Mouse (Mus musculus): ENCODE data around the gene Dock4. TPM values are rescaled to one million over a fixed set of nuclear protein-coding genes. Genes with fewer than 3 reads are reported as not detected.
"Not testable (repeated sequence)": the region's sequence is repeated elsewhere in the genome, so short reads cannot be mapped to it uniquely, and the experiment has no call there.

Dock4 gene
- total RNA-seq, 2 experiments from 2014 or later, result 86.1 to 86.3 TPM

GRCm38 (mm10) chr12:40832157-40832556 is 386.4 kb downstream of the Dock4 start:
- DNase-seq (ENCODE audit: low spot score in 2 of 2), result peak; percentile 64 to 83
- intact Hi-C loops (cut with DNase I), result loop anchor here (5.0 kb wide), 1 partner anchor 575 kb away; no protein-coding TSS in a partner anchor

- intact Hi-C loops (cut with DNase I), result no loop called here
- DNase-seq (ENCODE audit: low spot score in 2 of 2), result no peak
Measured at GRCm38 (mm10) chr12:40836924-40837323, 391.2 kb downstream of the Dock4 start.

GRCm38 (mm10) chr12:40837597-40838337 is 392.0 kb downstream of the Dock4 start:
- DNase-seq (ENCODE audit: low spot score in 2 of 2), result peak; percentile 82 to 87
- intact Hi-C loops (cut with DNase I), result no loop called here

- no peak for DNase-seq (ENCODE audit: low spot score in 2 of 2)
- intact Hi-C loops (cut with DNase I), result no loop called here
Measured at GRCm38 (mm10) chr12:40838338-40838695, 392.6 kb downstream of the Dock4 start.

- peak in 1 of 2 experiments; percentile 16 for DNase-seq (ENCODE audit: low spot score in 2 of 2)
- intact Hi-C loops (cut with DNase I), result no loop called here
Measured at GRCm38 (mm10) chr12:40838940-40839339, 393.2 kb downstream of the Dock4 start.

GRCm38 (mm10) chr12:40839817-40840216 is 394.1 kb downstream of the Dock4 start:
- no peak for DNase-seq (ENCODE audit: low spot score in 2 of 2)
- intact Hi-C loops (cut with DNase I), result loop anchor here (10.0 kb wide), 2 partner anchors 185 to 255 kb away; partner anchors contain the start of gene Immp2l

GRCm38 (mm10) chr12:40842251-40842988 is 396.7 kb downstream of the Dock4 start:
- intact Hi-C loops (cut with DNase I), result loop anchor here (2.0 to 10.0 kb wide), 3 partner anchors 182 to 642 kb away; partner anchors contain the start of gene Immp2l
- peak; percentile 29 to 60 for DNase-seq (ENCODE audit: low spot score in 2 of 2)

- no peak for DNase-seq (ENCODE audit: low spot score in 2 of 2)
- intact Hi-C loops (cut with DNase I), result loop anchor here (2.0 to 10.0 kb wide), 3 partner anchors 182 to 642 kb away; partner anchors contain the start of gene Immp2l
Measured at GRCm38 (mm10) chr12:40842991-40843390, 397.2 kb downstream of the Dock4 start.

GRCm38 (mm10) chr12:40843474-40844080 is 397.8 kb downstream of the Dock4 start:
- DNase-seq (ENCODE audit: low spot score in 2 of 2), result no peak
- intact Hi-C loops (cut with DNase I), result loop anchor here (2.0 to 10.0 kb wide), 3 partner anchors 181 to 641 kb away; partner anchors contain the start of gene Immp2l

GRCm38 (mm10) chr12:40844324-40844723 is 398.6 kb downstream of the Dock4 start:
- intact Hi-C loops (cut with DNase I), result loop anchor here (10.0 kb wide), 2 partner anchors 180 to 250 kb away; partner anchors contain the start of gene Immp2l
- no peak for DNase-seq (ENCODE audit: low spot score in 2 of 2)

- no peak for DNase-seq (ENCODE audit: low spot score in 2 of 2)
- intact Hi-C loops (cut with DNase I), result no loop called here
Measured at GRCm38 (mm10) chr12:40854705-40855367, 409.1 kb downstream of the Dock4 start.

GRCm38 (mm10) chr12:40857466-40857865 is 411.7 kb downstream of the Dock4 start:
- intact Hi-C loops (cut with DNase I), result no loop called here
- no peak for DNase-seq (ENCODE audit: low spot score in 2 of 2)

GRCm38 (mm10) chr12:40858763-40859162 is 413.0 kb downstream of the Dock4 start:
- DNase-seq (ENCODE audit: low spot score in 2 of 2); intact Hi-C loops (cut with DNase I): not testable (repeated sequence)

GRCm38 (mm10) chr12:40870387-40870786 is 424.6 kb downstream of the Dock4 start:
- intact Hi-C loops (cut with DNase I), result no loop called here
- DNase-seq (ENCODE audit: low spot score in 2 of 2), result no peak

- DNase-seq (ENCODE audit: low spot score in 2 of 2), result no peak
- intact Hi-C loops (cut with DNase I), result no loop called here
Measured at GRCm38 (mm10) chr12:40872716-40873115, 427.0 kb downstream of the Dock4 start.

GRCm38 (mm10) chr12:40873267-40873666 is 427.5 kb downstream of the Dock4 start:
- intact Hi-C loops (cut with DNase I); DNase-seq (ENCODE audit: low spot score in 2 of 2): not testable (repeated sequence)

- intact Hi-C loops (cut with DNase I), result no loop called here
- no peak for DNase-seq (ENCODE audit: low spot score in 2 of 2)
Measured at GRCm38 (mm10) chr12:40884976-40885375, 439.2 kb downstream of the Dock4 start.

- intact Hi-C loops (cut with DNase I), result no loop called here
- DNase-seq (ENCODE audit: low spot score in 2 of 2), result no peak
Measured at GRCm38 (mm10) chr12:40885377-40885776, 439.6 kb downstream of the Dock4 start.

GRCm38 (mm10) chr12:40887496-40887895 is 441.7 kb downstream of the Dock4 start:
- no peak for DNase-seq (ENCODE audit: low spot score in 2 of 2)
- intact Hi-C loops (cut with DNase I), result no loop called here

Data from left cerebral cortex, postnatal 14 days (tissue).